Mouse (Mus musculus) layer of hippocampus, postnatal 10 days (tissue): ENCODE data around the gene Spo11. TPM values are rescaled to one million over a fixed set of nuclear protein-coding genes. Genes with fewer than 3 reads are reported as not detected.

Source experiments
- DNase-seq, 2 experiments: peaks; one replicate each; pipeline ENCODE4 v3.0.0; 2021; ENCODE audit warnings: low spot score in 2 of 2
- total RNA-seq, 2 experiments: library from RNA; stranded (reverse); gene quantifications; 2 replicates each; pipeline ENCODE4 v1.2.3; 2021

Gene Spo11
- total RNA-seq, 2 experiments from 2014 or later: 0.09 to 0.80 TPM

- DNase-seq: no peak
These were observed 25.5 kb upstream of the Spo11 start for GRCm38 (mm10) chr2:172951976-172952375.

GRCm38 (mm10) chr2:172958579-172958978 lies 18.9 kb upstream of the Spo11 start:
- DNase-seq: peak in 1 of 2 experiments; percentile 37

GRCm38 (mm10) chr2:172959006-172959768 lies 18.3 kb upstream of the Spo11 start:
- DNase-seq: no peak

GRCm38 (mm10) chr2:172960350-172960749 lies 17.1 kb upstream of the Spo11 start:
- no peak for DNase-seq

- DNase-seq: no peak
These were observed 16.3 kb upstream of the Spo11 start for GRCm38 (mm10) chr2:172961211-172961610.

GRCm38 (mm10) chr2:172965249-172965648 lies 12.3 kb upstream of the Spo11 start:
- DNase-seq: no peak

GRCm38 (mm10) chr2:172966480-172966879 lies 11.0 kb upstream of the Spo11 start:
- DNase-seq: no peak

- DNase-seq: no peak
These were observed 5.6 kb upstream of the Spo11 start for GRCm38 (mm10) chr2:172971865-172972264.

GRCm38 (mm10) chr2:172973806-172974565 lies 3.5 kb upstream of the Spo11 start:
- no peak for DNase-seq

GRCm38 (mm10) chr2:172974701-172975100 lies 2.8 kb upstream of the Spo11 start:
- DNase-seq: no peak

GRCm38 (mm10) chr2:172975159-172975558 lies 2.3 kb upstream of the Spo11 start:
- DNase-seq: no peak

- DNase-seq: no peak
These were observed 750 bp upstream of the Spo11 start for GRCm38 (mm10) chr2:172976661-172977238.

GRCm38 (mm10) chr2:172978131-172978633 lies 682 bp downstream of the Spo11 start:
- DNase-seq: no peak

GRCm38 (mm10) chr2:172979666-172980345 lies 2.3 kb downstream of the Spo11 start:
- no peak for DNase-seq

- DNase-seq: no peak
These were observed 5.5 kb downstream of the Spo11 start for GRCm38 (mm10) chr2:172982776-172983561.

GRCm38 (mm10) chr2:172990161-172990560 lies 12.7 kb downstream of the Spo11 start:
- DNase-seq: no peak

- DNase-seq: peak; percentile 83 to 86
These were observed 18.7 kb downstream of the Spo11 start for GRCm38 (mm10) chr2:172996207-172996606.

- no peak for DNase-seq
These were observed 20.2 kb downstream of the Spo11 start for GRCm38 (mm10) chr2:172997748-172998147.

GRCm38 (mm10) chr2:172998478-172998877 lies 21.0 kb downstream of the Spo11 start:
- no peak for DNase-seq

- peak; percentile 99 for DNase-seq
These were observed 22.3 kb downstream of the Spo11 start, which contains the start of gene Rae1 for GRCm38 (mm10) chr2:172999630-173000284. Gene Rae1 (plus strand): TSS chr2:173000117.
